Mouse (Mus musculus) neural tube, embryonic 11.5 days (tissue): ENCODE measurements at regions not wholly inside any gene's neighbourhood (a gene's known extent, or its start where the extent isn't known, plus 50 kb on each side); places are given as distances from the start of the nearest gene placed in this dataset.

Experiments used
- ATAC-seq: fragments of 200-750 bp; cut with Nextera tagmentation; 2 replicates; pipeline ENCODE4 v1.8.0; 2017; ENCODE audit warnings: moderate number of reproducible peaks, mild to moderate bottlenecking, moderate TSS enrichment, moderate library complexity; ENCODE audit not compliant: insufficient read depth, low FRiP score, low TSS enrichment
- DNase-seq: peaks from one replicate; pipeline ENCODE4 v3.0.0-alpha.2; 2015; ENCODE audit warnings: low spot score
- H3K27ac ChIP-seq: fragments of 300-500 bp; sonication (generic); 2 replicates; pipeline ENCODE4 v1.5.1; 2014; ENCODE audit warnings: low read depth, mild to moderate bottlenecking, low read length
- H3K27me3 ChIP-seq: fragments of 300-500 bp; sonication (generic); 2 replicates; pipeline ENCODE4 v1.6.1; 2014; ENCODE audit warnings: mild to moderate bottlenecking, low read length, mixed read lengths; ENCODE audit not compliant: control insufficient read depth, insufficient read depth
- H3K36me3 ChIP-seq: fragments of 300-500 bp; sonication (generic); 2 replicates; pipeline ENCODE4 v1.6.1; 2014; ENCODE audit warnings: mild to moderate bottlenecking, low read length, moderate library complexity, mixed read lengths; ENCODE audit not compliant: control insufficient read depth, insufficient read depth
- H3K4me1 ChIP-seq: fragments of 300-500 bp; sonication (generic); 2 replicates; pipeline ENCODE4 v1.6.1; 2014; ENCODE audit warnings: low read length, mixed read lengths; ENCODE audit not compliant: control insufficient read depth, insufficient read depth
- H3K4me2 ChIP-seq: fragments of 300-500 bp; sonication (generic); 2 replicates; pipeline ENCODE4 v1.6.1; 2014; ENCODE audit warnings: low read depth, mild to moderate bottlenecking, moderate library complexity
- H3K4me3 ChIP-seq: fragments of 300-500 bp; sonication (generic); 2 replicates; pipeline ENCODE4 v1.5.1; 2014; ENCODE audit warnings: low read depth, low read length
- H3K9ac ChIP-seq: fragments of 300-500 bp; sonication (generic); 2 replicates; pipeline ENCODE4 v1.6.1; 2014; ENCODE audit warnings: mild to moderate bottlenecking, low read length
- H3K9me3 ChIP-seq: fragments of 300-500 bp; sonication (generic); 2 replicates; pipeline ENCODE4 v1.6.1; 2016; ENCODE audit warnings: low read length; ENCODE audit not compliant: control insufficient read depth
- WGBS: fragments of 180-500 bp; shearing (Covaris S2); extraction: QIAGEN DNeasy Blood & Tissue Kit; methylation state at CpG from one replicate; pipeline ENCODE4 v1.1.7; 2014; 5-methylcytosine and 5-hydroxymethylcytosine counted together

DNA sequence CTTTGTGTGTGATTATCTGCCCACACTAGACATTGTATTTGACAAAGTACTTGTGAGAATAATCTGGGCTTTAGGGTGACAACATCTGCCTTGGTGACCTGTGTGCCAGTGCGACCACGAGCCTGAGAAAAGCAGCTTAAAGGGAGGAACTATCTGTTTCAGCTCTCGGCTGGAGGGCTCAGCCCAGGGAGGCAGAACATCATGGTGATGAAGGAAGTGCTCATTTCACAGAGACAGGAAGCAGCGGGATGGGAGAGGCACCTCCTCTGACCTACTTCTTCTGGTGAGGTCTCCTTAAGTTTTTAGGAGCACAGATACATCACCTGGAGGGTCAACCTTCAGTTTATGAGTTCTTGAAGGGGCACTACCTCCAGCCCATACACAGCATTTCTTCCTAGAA, 89.8 kb downstream of the Kif26a start:
- no peak overlapping the region for H3K27ac ChIP-seq
- H3K27me3 ChIP-seq, result 0 out of 2 replicates have a peak, but pooled peaks cover 2% of the 10 kb centered on the region
- ATAC-seq (no peak), DNase-seq (no peak)
- H3K9ac ChIP-seq, result no peak overlapping the region
- 76% methylated on average over 4 of the region's 4 CpGs for WGBS
- H3K4me3 ChIP-seq, result no peak overlapping the region
- H3K9me3 ChIP-seq, result no peaks in the 10 kb centered on the region
- H3K4me1 ChIP-seq, result peaks cover 18% of the 10 kb centered on the region
- no peaks in the 10 kb centered on the region for H3K36me3 ChIP-seq
- no peak overlapping the region for H3K4me2 ChIP-seq

DNA sequence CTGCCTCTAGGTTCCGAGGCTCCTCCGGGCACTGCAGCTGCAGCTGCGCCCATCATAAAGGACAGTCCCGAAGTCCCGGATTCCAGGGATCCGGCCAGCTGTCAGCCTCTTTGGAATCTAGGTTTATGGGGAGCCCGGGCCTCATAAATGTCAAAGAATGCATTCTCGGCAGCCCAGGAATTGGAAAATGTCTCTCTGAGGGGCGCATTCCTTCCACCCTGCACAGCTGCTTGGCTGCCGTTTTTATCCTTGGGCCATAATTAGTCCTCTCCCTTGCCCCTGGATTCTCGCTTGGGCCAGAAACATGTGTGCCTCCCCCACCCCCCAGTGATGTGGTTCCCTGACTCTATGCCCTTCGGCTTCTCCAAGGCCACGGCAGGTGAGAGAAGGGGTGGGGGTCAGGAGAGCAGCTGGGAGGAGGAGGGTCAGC, 91.1 kb downstream of the Kif26a start:
- H3K27ac ChIP-seq, result no peak overlapping the region
- 24% methylated on average over 13 of the region's 13 CpGs for WGBS
- no peaks in the 10 kb centered on the region for H3K9me3 ChIP-seq
- ATAC-seq (no peak), DNase-seq (no peak)
- H3K4me3 ChIP-seq, result no peak overlapping the region
- H3K27me3 ChIP-seq, result 0 out of 2 replicates have a peak, but pooled peaks cover 2% of the 10 kb centered on the region
- no peak overlapping the region for H3K4me2 ChIP-seq
- no peak overlapping the region for H3K9ac ChIP-seq
- H3K4me1 ChIP-seq, result peaks cover 28% of the 10 kb centered on the region
- no peaks in the 10 kb centered on the region for H3K36me3 ChIP-seq

DNA sequence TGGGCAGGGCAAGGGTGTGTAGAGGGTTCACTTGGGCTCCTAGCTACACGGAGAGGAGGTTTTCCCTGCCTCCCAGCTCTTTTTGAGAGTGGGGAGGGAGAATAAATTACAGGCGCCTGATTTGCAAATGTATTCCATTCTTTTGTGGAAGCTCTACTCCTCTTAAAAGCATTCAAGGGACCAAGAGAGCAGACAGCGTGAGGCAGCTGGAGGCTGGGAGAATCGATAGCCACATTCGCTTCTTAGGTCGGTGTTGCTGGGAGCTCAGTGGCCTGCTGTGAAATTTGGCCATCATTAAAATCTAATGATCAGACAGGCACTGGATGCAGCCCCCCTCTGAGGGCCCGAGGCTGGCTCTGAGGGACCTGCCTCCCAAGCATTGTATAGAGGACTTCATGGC, 92.8 kb downstream of the Kif26a start:
- 12% methylated on average over 7 of the region's 7 CpGs for WGBS
- Histone ChIP-seq H3K4me2 (no peak overlapping the region), H3K9ac (no peak overlapping the region), H3K9me3 (no peaks in the 10 kb centered on the region), H3K36me3 (no peaks in the 10 kb centered on the region), H3K27ac (no peak overlapping the region), H3K4me1 (peaks cover 30% of the 10 kb centered on the region), H3K4me3 (no peak overlapping the region), H3K27me3 (0 out of 2 replicates have a peak, but pooled peaks cover 2% of the 10 kb centered on the region)
- ATAC-seq (peak; percentile 27; the same call in 1 of the 2 replicates), DNase-seq (peak; percentile 50)

DNA sequence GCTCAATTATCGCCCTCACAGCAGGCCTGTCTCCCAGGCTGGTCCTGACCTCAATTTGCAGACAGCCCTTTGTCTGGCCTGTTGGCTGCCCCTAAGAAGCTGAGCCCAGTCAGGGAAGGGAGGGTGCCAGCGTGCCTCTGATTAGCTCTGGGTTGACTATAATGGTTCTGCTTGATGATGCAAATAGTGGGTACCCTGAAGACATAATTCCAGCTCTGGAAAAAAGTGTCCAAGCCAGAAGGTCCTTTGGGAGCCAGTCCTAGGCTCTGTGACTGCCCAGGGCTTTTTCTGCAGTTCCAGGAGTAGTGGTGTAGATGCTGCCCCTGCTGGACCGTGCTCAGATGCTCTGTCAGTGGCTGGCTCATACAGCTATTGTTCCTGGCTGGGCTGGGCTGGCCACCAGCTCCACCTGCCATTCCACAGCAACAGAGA, 95.7 kb downstream of the Kif26a start:
- no peak overlapping the region for H3K9ac ChIP-seq
- 3% methylated on average over 3 of the region's 3 CpGs for WGBS
- H3K36me3 ChIP-seq, result no peaks in the 10 kb centered on the region
- 0 out of 2 replicates have a peak, but pooled peaks have one; percentile 22 for ATAC-seq
- 0 out of 2 replicates have a peak, but pooled peaks cover 2% of the 10 kb centered on the region for H3K27me3 ChIP-seq
- H3K4me2 ChIP-seq, result no peak overlapping the region
- H3K27ac ChIP-seq, result 0 out of 2 replicates have a peak overlapping the region, but pooled peaks have one; percentile 5
- DNase-seq, result peak; percentile 38
- H3K9me3 ChIP-seq, result no peaks in the 10 kb centered on the region
- peaks cover 28% of the 10 kb centered on the region for H3K4me1 ChIP-seq
- no peak overlapping the region for H3K4me3 ChIP-seq

DNA sequence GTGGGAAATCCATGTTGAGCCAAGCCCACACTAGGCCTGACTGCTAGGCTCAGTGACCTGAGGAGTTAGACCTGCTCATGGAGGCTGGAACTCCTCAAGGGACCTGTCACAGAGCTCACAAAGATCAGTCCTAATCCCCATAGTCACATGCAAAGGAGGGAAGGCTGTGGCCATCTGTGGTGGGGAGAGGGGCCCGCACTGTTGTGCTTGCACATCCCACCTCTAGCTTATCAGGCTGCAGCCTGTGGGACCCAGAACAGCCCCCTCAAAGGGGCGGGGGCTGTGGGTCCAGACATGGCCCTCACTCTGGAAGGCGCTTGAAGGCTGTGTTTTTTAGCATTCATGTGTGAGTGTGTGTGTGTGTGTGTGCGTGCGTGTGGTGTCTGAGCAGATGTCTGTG, 97.2 kb downstream of the Kif26a start:
- Histone ChIP-seq H3K4me3 (no peak overlapping the region), H3K9me3 (no peaks in the 10 kb centered on the region), H3K9ac (no peak overlapping the region), H3K4me1 (peaks cover 19% of the 10 kb centered on the region), H3K4me2 (no peak overlapping the region), H3K36me3 (no peaks in the 10 kb centered on the region), H3K27me3 (no peaks in the 10 kb centered on the region), H3K27ac (no peak overlapping the region)
- DNase-seq, result no peak
- ATAC-seq, result no peak
- WGBS, result 85% methylated on average over 5 of the region's 5 CpGs

DNA sequence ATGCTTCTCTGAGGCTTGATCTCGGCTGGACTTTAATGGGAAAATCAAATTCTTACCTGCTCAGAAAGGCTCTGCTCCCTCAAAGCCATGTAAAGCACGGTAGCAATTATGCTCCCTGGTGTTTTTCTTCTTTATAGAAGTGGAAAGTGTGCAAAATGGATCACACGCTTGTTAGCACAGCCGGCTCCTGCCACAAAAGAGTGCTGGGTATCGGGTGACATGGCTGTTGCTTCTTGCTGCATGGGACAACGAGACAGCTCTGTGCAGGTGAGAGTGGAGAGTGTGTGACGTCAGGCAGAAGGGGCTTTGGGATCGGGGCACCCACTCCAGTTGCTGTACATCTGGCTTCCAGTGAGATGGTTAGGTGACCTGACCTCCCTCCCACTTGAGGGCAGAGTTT, 104.9 kb downstream of the Kif26a start:
- Histone ChIP-seq H3K27ac (no peak overlapping the region), H3K4me3 (no peak overlapping the region), H3K4me2 (no peak overlapping the region), H3K27me3 (peaks cover 8% of the 10 kb centered on the region), H3K9me3 (no peaks in the 10 kb centered on the region), H3K4me1 (peaks cover 16% of the 10 kb centered on the region), H3K36me3 (no peaks in the 10 kb centered on the region), H3K9ac (no peak overlapping the region)
- WGBS, result 26% methylated on average over 8 of the region's 8 CpGs
- ATAC-seq (no peak), DNase-seq (no peak)

DNA sequence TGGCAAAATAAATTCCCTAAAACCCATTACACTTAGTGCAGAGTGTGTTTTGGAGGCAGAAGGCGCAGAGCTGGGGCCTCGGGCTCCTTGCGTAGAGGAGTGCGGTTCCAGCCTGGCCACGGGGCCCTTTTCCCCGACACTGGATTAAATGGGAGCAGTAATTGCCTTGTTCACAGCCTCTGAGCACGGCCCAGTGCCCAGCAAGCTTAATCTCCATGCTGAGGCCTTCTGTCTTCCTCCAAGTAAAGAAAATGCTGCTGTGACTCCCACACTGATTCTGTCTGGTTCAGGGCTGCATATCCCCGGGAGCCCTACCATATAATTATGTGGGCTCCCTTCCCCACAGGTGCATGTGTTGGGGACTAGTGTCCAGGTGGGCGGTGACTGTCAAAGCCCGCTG, 107.5 kb downstream of the Kif26a start:
- Histone ChIP-seq H3K27ac (no peak overlapping the region), H3K4me2 (no peak overlapping the region), H3K27me3 (peaks cover 8% of the 10 kb centered on the region), H3K9ac (no peak overlapping the region), H3K4me3 (no peak overlapping the region), H3K4me1 (peaks cover 16% of the 10 kb centered on the region), H3K9me3 (no peaks in the 10 kb centered on the region), H3K36me3 (no peaks in the 10 kb centered on the region)
- DNase-seq (no peak), ATAC-seq (no peak)
- WGBS, result 65% methylated on average over 10 of the region's 10 CpGs

DNA sequence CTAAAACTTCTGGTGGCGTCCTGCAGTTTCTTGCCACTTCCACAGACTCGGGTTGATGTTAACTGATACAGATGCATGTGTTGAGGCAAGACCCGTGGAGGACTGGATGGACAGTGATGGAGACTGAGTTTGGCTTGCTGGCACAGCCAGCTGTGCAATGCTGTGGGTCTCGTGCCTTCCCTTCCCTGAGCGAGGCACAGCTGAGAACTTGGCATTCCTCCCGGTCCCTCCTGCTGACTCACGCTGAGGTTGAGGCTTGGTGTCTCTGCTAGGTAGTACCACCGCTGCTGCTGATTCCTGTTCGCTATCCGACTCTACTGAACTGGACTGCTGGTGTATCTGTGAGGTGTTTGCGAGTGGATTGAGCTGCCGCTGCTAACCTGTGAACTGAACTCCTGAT, 109.2 kb downstream of the Kif26a start:
- no peak for ATAC-seq
- no peaks in the 10 kb centered on the region for H3K36me3 ChIP-seq
- no peaks in the 10 kb centered on the region for H3K9me3 ChIP-seq
- 92% methylated on average over 12 of the region's 12 CpGs for WGBS
- no peak overlapping the region for H3K4me2 ChIP-seq
- peaks cover 5% of the 10 kb centered on the region; the same call in 1 of the 2 replicates for H3K27me3 ChIP-seq
- DNase-seq, result no peak
- H3K4me1 ChIP-seq, result peaks cover 16% of the 10 kb centered on the region
- H3K27ac ChIP-seq, result no peak overlapping the region
- H3K4me3 ChIP-seq, result no peak overlapping the region
- H3K9ac ChIP-seq, result no peak overlapping the region

DNA sequence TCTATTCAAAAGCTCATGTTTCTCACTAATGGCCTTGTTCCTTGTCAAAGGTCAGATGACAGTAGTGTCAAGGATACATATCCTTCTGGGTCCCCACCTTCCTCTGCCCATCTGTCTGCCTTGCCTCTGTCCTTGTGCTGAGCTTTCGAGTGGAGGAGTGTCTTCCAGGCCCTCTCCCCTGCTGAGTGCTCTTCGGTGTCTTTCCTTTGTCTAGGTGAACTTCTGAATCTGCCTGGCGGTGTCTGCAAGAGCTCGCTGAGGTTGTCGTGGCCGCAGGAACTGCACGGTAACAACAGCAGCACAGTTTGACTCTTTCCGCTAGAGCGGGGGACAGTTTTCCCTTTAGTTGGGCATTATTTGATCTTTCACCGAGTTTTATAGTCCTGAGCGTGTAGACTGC, 111.7 kb downstream of the Kif26a start:
- ATAC-seq (no peak), DNase-seq (no peak)
- H3K4me2 ChIP-seq, result no peak overlapping the region
- H3K4me1 ChIP-seq, result no peaks in the 10 kb centered on the region
- H3K27me3 ChIP-seq, result peaks cover 3% of the 10 kb centered on the region; the same call in 1 of the 2 replicates
- no peak overlapping the region for H3K27ac ChIP-seq
- H3K36me3 ChIP-seq, result no peaks in the 10 kb centered on the region
- H3K9ac ChIP-seq, result no peak overlapping the region
- no peaks in the 10 kb centered on the region for H3K9me3 ChIP-seq
- no peak overlapping the region for H3K4me3 ChIP-seq
- WGBS, result 34% methylated on average over 11 of the region's 11 CpGs
